Mouse (Mus musculus): Measurements from ENCODE around the gene Gm20388. TPM values are rescaled to one million over a fixed set of nuclear protein-coding genes. Genes with fewer than 3 reads are reported as not detected.

Gm20388 gene
- polyA plus RNA-seq, 1 experiment = 10.6 TPM

- no peaks in the 10 kb centered on the region for H3K4me1 ChIP-seq (ENCODE audit: control insufficient read depth, insufficient read depth, low read length)
- H3K4me3 ChIP-seq (replicated peaks; ENCODE audit: control insufficient read depth, low read depth, low read length) = no peak overlapping the region
- no peak overlapping the region for H3K27ac ChIP-seq (ENCODE audit: control insufficient read depth, insufficient read depth, low read depth, low read length, poor library complexity)
- TF ChIP-seq POLR2A (IDR thresholded peaks at IDR 0.05; ENCODE audit: borderline replicate concordance, control insufficient read depth, low read depth, low read length) (no peak), CTCF (IDR thresholded peaks at IDR 0.05; ENCODE audit: control insufficient read depth, insufficient read depth, low read length) (no peak)
- 97% methylated on average over 6 of the region's 6 CpGs for WGBS
These were observed 3593.3 kb downstream of the Gm20388 start for GRCm38 (mm10) chr8:123503801-123504467.

- WGBS = 93% methylated on average over 9 of the region's 9 CpGs
- Histone ChIP-seq H3K27ac (ENCODE audit: control insufficient read depth, insufficient read depth, low read depth, low read length, poor library complexity) (no peak overlapping the region), H3K4me1 (ENCODE audit: control insufficient read depth, insufficient read depth, low read length) (no peaks in the 10 kb centered on the region), H3K4me3 (replicated peaks; ENCODE audit: control insufficient read depth, low read depth, low read length) (no peak overlapping the region)
- TF ChIP-seq CTCF (IDR thresholded peaks at IDR 0.05; ENCODE audit: control insufficient read depth, insufficient read depth, low read length) (no peak), POLR2A (IDR thresholded peaks at IDR 0.05; ENCODE audit: borderline replicate concordance, control insufficient read depth, low read depth, low read length) (no peak)
These were observed 3594.1 kb downstream of the Gm20388 start for GRCm38 (mm10) chr8:123504591-123505195.

- WGBS = 89% methylated on average over 4 of the region's 4 CpGs
- H3K27ac ChIP-seq (ENCODE audit: control insufficient read depth, insufficient read depth, low read depth, low read length, poor library complexity) = no peak overlapping the region
- H3K4me1 ChIP-seq (ENCODE audit: control insufficient read depth, insufficient read depth, low read length) = no peaks in the 10 kb centered on the region
- no peak overlapping the region for H3K4me3 ChIP-seq (replicated peaks; ENCODE audit: control insufficient read depth, low read depth, low read length)
- TF ChIP-seq CTCF (IDR thresholded peaks at IDR 0.05; ENCODE audit: control insufficient read depth, insufficient read depth, low read length) (no peak), POLR2A (IDR thresholded peaks at IDR 0.05; ENCODE audit: borderline replicate concordance, control insufficient read depth, low read depth, low read length) (no peak)
These were observed 3594.6 kb downstream of the Gm20388 start for GRCm38 (mm10) chr8:123505267-123505666.

- 90% methylated on average over 9 of the region's 9 CpGs for WGBS
- Histone ChIP-seq H3K4me1 (ENCODE audit: control insufficient read depth, insufficient read depth, low read length) (no peaks in the 10 kb centered on the region), H3K4me3 (replicated peaks; ENCODE audit: control insufficient read depth, low read depth, low read length) (no peak overlapping the region), H3K27ac (ENCODE audit: control insufficient read depth, insufficient read depth, low read depth, low read length, poor library complexity) (no peak overlapping the region)
- no peak for TF ChIP-seq POLR2A (IDR thresholded peaks at IDR 0.05; ENCODE audit: borderline replicate concordance, control insufficient read depth, low read depth, low read length)
These were observed 3595.1 kb downstream of the Gm20388 start for GRCm38 (mm10) chr8:123505695-123506094.

GRCm38 (mm10) chr8:123507153-123507552 is 3596.5 kb downstream of the Gm20388 start:
- Histone ChIP-seq H3K27ac (ENCODE audit: control insufficient read depth, insufficient read depth, low read depth, low read length, poor library complexity) (no peak overlapping the region), H3K4me1 (ENCODE audit: control insufficient read depth, insufficient read depth, low read length) (no peaks in the 10 kb centered on the region), H3K4me3 (replicated peaks; ENCODE audit: control insufficient read depth, low read depth, low read length) (no peak overlapping the region)
- TF ChIP-seq CTCF (IDR thresholded peaks at IDR 0.05; ENCODE audit: control insufficient read depth, insufficient read depth, low read length) (no peak), POLR2A (IDR thresholded peaks at IDR 0.05; ENCODE audit: borderline replicate concordance, control insufficient read depth, low read depth, low read length) (no peak)
- WGBS = 68% methylated on average over 5 of the region's 5 CpGs

- H3K4me3 ChIP-seq (replicated peaks; ENCODE audit: control insufficient read depth, low read depth, low read length) = no peak overlapping the region
- H3K4me1 ChIP-seq (ENCODE audit: control insufficient read depth, insufficient read depth, low read length) = no peaks in the 10 kb centered on the region
- WGBS = 75% methylated on average over 5 of the region's 5 CpGs
- no peak for TF ChIP-seq CTCF (IDR thresholded peaks at IDR 0.05; ENCODE audit: control insufficient read depth, insufficient read depth, low read length)
- no peak for TF ChIP-seq POLR2A (IDR thresholded peaks at IDR 0.05; ENCODE audit: borderline replicate concordance, control insufficient read depth, low read depth, low read length)
- no peak overlapping the region for H3K27ac ChIP-seq (ENCODE audit: control insufficient read depth, insufficient read depth, low read depth, low read length, poor library complexity)
These were observed 3600.2 kb downstream of the Gm20388 start for GRCm38 (mm10) chr8:123510819-123511218.

- Histone ChIP-seq H3K27ac (ENCODE audit: control insufficient read depth, insufficient read depth, low read depth, low read length, poor library complexity) (no peak overlapping the region), H3K4me3 (replicated peaks; ENCODE audit: control insufficient read depth, low read depth, low read length) (no peak overlapping the region), H3K4me1 (ENCODE audit: control insufficient read depth, insufficient read depth, low read length) (no peaks in the 10 kb centered on the region)
- no peak for TF ChIP-seq CTCF (IDR thresholded peaks at IDR 0.05; ENCODE audit: control insufficient read depth, insufficient read depth, low read length)
- no peak for TF ChIP-seq POLR2A (IDR thresholded peaks at IDR 0.05; ENCODE audit: borderline replicate concordance, control insufficient read depth, low read depth, low read length)
- WGBS = 26% methylated on average over 9 of the region's 9 CpGs
These were observed 3603.5 kb downstream of the Gm20388 start for GRCm38 (mm10) chr8:123514136-123514535.

GRCm38 (mm10) chr8:123514781-123515539 is 3604.3 kb downstream of the Gm20388 start, which contains the start of gene Dbndd1:
TSS of gene Dbndd1 (minus strand) at chr8:123515463.
- no peak within 1 kb of the TSS for H3K27ac ChIP-seq (ENCODE audit: control insufficient read depth, insufficient read depth, low read depth, low read length, poor library complexity)
- TF ChIP-seq POLR2A (IDR thresholded peaks at IDR 0.05; ENCODE audit: borderline replicate concordance, control insufficient read depth, low read depth, low read length) = no peak
- TF ChIP-seq CTCF (IDR thresholded peaks at IDR 0.05; ENCODE audit: control insufficient read depth, insufficient read depth, low read length) = peak; percentile 3; the same call in 1 of the 2 replicates
- H3K4me3 ChIP-seq (replicated peaks; ENCODE audit: control insufficient read depth, low read depth, low read length) = no peak within 1 kb of the TSS
- WGBS = under 1% methylated on average over 60 of the region's 63 CpGs
- peaks cover 3% of the 10 kb centered on the region; the same call in 1 of the 2 replicates for H3K4me1 ChIP-seq (ENCODE audit: control insufficient read depth, insufficient read depth, low read length)

All from bone marrow, adult 2 months (tissue).